Mouse (Mus musculus) CH12.LX (cell line): Measurements from ENCODE around the gene Alk. TPM values are rescaled to one million over a fixed set of nuclear protein-coding genes. Genes with fewer than 3 reads are reported as not detected.

Source experiments
- DNase-seq: peaks from one replicate; pipeline ENCODE4 v3.0.0-alpha.2; 2013; ENCODE audit errors: extremely low read depth
- H3K27ac ChIP-seq: 2 replicates; pipeline ENCODE4 v1.5.1; 2012; ENCODE audit warnings: low read depth, mild to moderate bottlenecking, control low read depth, moderate library complexity; ENCODE audit not compliant: insufficient read depth
- H3K27me3 ChIP-seq: replicated peaks from 2 replicates; pipeline ENCODE3; 2012; ENCODE audit warnings: inconsistent platforms
- H3K36me3 ChIP-seq, 2 experiments: replicated peaks in 1 of 2; 2 replicates each; pipeline versions ENCODE3 to v1.6.1; 2012; ENCODE audit warnings: inconsistent platforms in 1 of 2, low read length in 1 of 2, mild to moderate bottlenecking in 1 of 2, mixed read lengths in 1 of 2, moderate library complexity in 1 of 2; ENCODE audit not compliant: control insufficient read depth in 1 of 2, insufficient read depth in 1 of 2
- H3K4me1 ChIP-seq, 2 experiments: 2 replicates each; pipeline ENCODE4 v1.6.1; 2012; ENCODE audit warnings: inconsistent platforms in 1 of 2, moderate library complexity in 1 of 2; ENCODE audit not compliant: insufficient read depth in 2 of 2, control insufficient read depth in 1 of 2
- H3K4me2 ChIP-seq: 2 replicates; pipeline ENCODE4 v1.6.1; 2012; ENCODE audit warnings: low read depth, mild to moderate bottlenecking, control low read depth; ENCODE audit not compliant: poor library complexity, insufficient read depth, severe bottlenecking
- H3K4me3 ChIP-seq, 3 experiments: fragments of 150-350 bp in 1 of 3; sonication (generic) in 1 of 3; replicated peaks in 1 of 3; 2 replicates each; pipeline versions ENCODE3 to v1.5.1; 2011 to 2012; ENCODE audit warnings: low read depth in 2 of 3, low read length in 2 of 3, mild to moderate bottlenecking in 2 of 3, moderate library complexity in 2 of 3, control low read depth in 1 of 3, improper control_type of control experiment in 1 of 3, inconsistent platforms in 1 of 3, mixed read lengths in 1 of 3; ENCODE audit not compliant: poor library complexity in 1 of 3
- H3K79me2 ChIP-seq: replicated peaks from 2 replicates; pipeline ENCODE4 v1.6.1; 2012; ENCODE audit warnings: mild to moderate bottlenecking, moderate library complexity; ENCODE audit not compliant: control insufficient read depth, poor library complexity, insufficient read depth, severe bottlenecking; ENCODE audit errors: extremely low read depth
- H3K9ac ChIP-seq: 2 replicates; pipeline ENCODE4 v1.6.1; 2012; ENCODE audit warnings: low read depth, mild to moderate bottlenecking, control low read depth, moderate library complexity; ENCODE audit not compliant: insufficient read depth
- H3K9me3 ChIP-seq: replicated peaks from 2 replicates; pipeline ENCODE3; 2012; ENCODE audit warnings: low read length, inconsistent platforms, mixed read lengths
- CHD1 ChIP-seq: IDR thresholded peaks from 2 replicates; pipeline ENCODE4 v1.6.1; 2012; ENCODE audit warnings: low read depth, low read length, improper control_type of control experiment, inconsistent platforms
- CHD2 ChIP-seq: IDR thresholded peaks from 2 replicates; pipeline ENCODE4 v1.6.1; 2011; ENCODE audit warnings: low read length, improper control_type of control experiment
- CTCF ChIP-seq, 2 experiments: IDR thresholded peaks in 1 of 2; conservative IDR thresholded peaks in 1 of 2; 2 replicates each; pipeline ENCODE4 v1.5.1; 2011 to 2012; ENCODE audit warnings: low read depth in 2 of 2, low read length in 2 of 2, improper control_type of control experiment in 1 of 2, inconsistent platforms in 1 of 2, mild to moderate bottlenecking in 1 of 2, moderate library complexity in 1 of 2
- EP300 ChIP-seq: IDR thresholded peaks from 2 replicates; pipeline ENCODE4 v1.6.1; 2011; ENCODE audit warnings: low read length, improper control_type of control experiment
- ETS1 ChIP-seq: conservative IDR thresholded peaks from 2 replicates; pipeline ENCODE4 v1.6.1; 2012; ENCODE audit warnings: low read depth, mild to moderate bottlenecking, inconsistent platforms, low read length, improper control_type of control experiment, moderate library complexity
- GABPA ChIP-seq: IDR thresholded peaks from 2 replicates; pipeline ENCODE4 v1.6.1; 2012; ENCODE audit warnings: low read depth, low read length, improper control_type of control experiment, inconsistent platforms; ENCODE audit not compliant: insufficient replicate concordance
- HCFC1 ChIP-seq: IDR thresholded peaks from 2 replicates; pipeline ENCODE4 v1.6.1; 2012; ENCODE audit warnings: low read depth, mild to moderate bottlenecking, inconsistent platforms, low read length, improper control_type of control experiment
- JUND ChIP-seq: conservative IDR thresholded peaks from 2 replicates; pipeline ENCODE4 v1.6.1; 2011; ENCODE audit warnings: low read depth, low read length, improper control_type of control experiment
- KAT2A ChIP-seq: IDR thresholded peaks from 2 replicates; pipeline ENCODE4 v1.6.1; 2012; ENCODE audit warnings: low read length, improper control_type of control experiment, inconsistent platforms; ENCODE audit not compliant: insufficient replicate concordance
- MAFK ChIP-seq: IDR thresholded peaks from 2 replicates; pipeline ENCODE4 v1.6.1; 2011; ENCODE audit warnings: low read length, improper control_type of control experiment; ENCODE audit not compliant: insufficient replicate concordance
- MAX ChIP-seq: IDR thresholded peaks from 2 replicates; pipeline ENCODE4 v1.6.1; 2011; ENCODE audit warnings: low read length, improper control_type of control experiment
- MAZ ChIP-seq: IDR thresholded peaks from 2 replicates; pipeline ENCODE4 v1.6.1; 2012; ENCODE audit warnings: low read depth, mild to moderate bottlenecking, inconsistent platforms, low read length, improper control_type of control experiment, moderate library complexity
- MEF2A ChIP-seq: IDR thresholded peaks from 2 replicates; pipeline ENCODE4 v1.6.1; 2014; ENCODE audit warnings: low read depth, mild to moderate bottlenecking, inconsistent platforms, low read length, improper control_type of control experiment, borderline replicate concordance
- MXI1 ChIP-seq: IDR thresholded peaks from 2 replicates; pipeline ENCODE4 v1.6.1; 2011; ENCODE audit warnings: mild to moderate bottlenecking, low read depth, low read length, improper control_type of control experiment
- MYC ChIP-seq: IDR thresholded peaks from 2 replicates; pipeline ENCODE4 v1.6.1; 2011; ENCODE audit warnings: low read depth, mild to moderate bottlenecking, improper control_type of control experiment, low read length
- POLR2A ChIP-seq: IDR thresholded peaks from 2 replicates; pipeline ENCODE4 v1.6.1; 2011; ENCODE audit warnings: low read depth, mild to moderate bottlenecking, improper control_type of control experiment, low read length
- POLR2AphosphoS2 ChIP-seq: IDR thresholded peaks from 2 replicates; pipeline ENCODE4 v1.6.1; 2011; ENCODE audit warnings: low read depth, low read length, improper control_type of control experiment
- RAD21 ChIP-seq: IDR thresholded peaks from 2 replicates; pipeline ENCODE4 v1.6.1; 2011; ENCODE audit warnings: low read depth, mild to moderate bottlenecking, low read length, improper control_type of control experiment, moderate library complexity
- RCOR1 ChIP-seq: conservative IDR thresholded peaks from 2 replicates; pipeline ENCODE4 v1.6.1; 2012; ENCODE audit warnings: low read depth, mild to moderate bottlenecking, inconsistent platforms, low read length, improper control_type of control experiment
- TCF12 ChIP-seq: IDR thresholded peaks from 2 replicates; pipeline ENCODE4 v1.6.1; 2014; ENCODE audit warnings: low read depth, mild to moderate bottlenecking, inconsistent platforms, low read length, improper control_type of control experiment
- ZMIZ1 ChIP-seq: IDR thresholded peaks from 2 replicates; pipeline ENCODE4 v1.6.1; 2012; ENCODE audit warnings: low read depth, mild to moderate bottlenecking, inconsistent platforms, low read length, improper control_type of control experiment
- ZNF384 ChIP-seq: IDR thresholded peaks from 2 replicates; pipeline ENCODE4 v1.6.1; 2012; ENCODE audit warnings: low read depth, low read length, improper control_type of control experiment, inconsistent platforms
- dilution Hi-C: fragments of 300-500 bp; cut with MboI; formaldehyde crosslinking; loops from 2 replicates; pipeline ENCODE4 v1.14.3; 2020; ENCODE audit warnings: low sequenced_read_pairs; ENCODE audit not compliant: extremely low pct_unique_long_range_greater_than_20kb, extremely low pct_ligation_motif_present
- in situ Hi-C: fragments of 300-500 bp; cut with MboI; formaldehyde crosslinking; loops from 3 replicates; pipeline ENCODE4 v1.14.3; 2019; ENCODE audit warnings: low sequenced_read_pairs, low pct_ligation_motif_present, low pct_unique_long_range_greater_than_20kb, mixed read lengths
- polyA plus RNA-seq: library from polyadenylated mRNA; unstranded; fragments of >175 nt; gene quantifications from 2 replicates; pipeline ENCODE4 v1.2.1, GENCODE M21; 2012; ENCODE audit warnings: low read depth; ENCODE audit not compliant: insufficient read length
- total RNA-seq, 2 experiments: library from RNA; depleted of rRNA; stranded (reverse); fragments of 300-350 nt in 1 of 2; fragments of >200 nt in 1 of 2; gene quantifications; 2 replicates each; pipeline ENCODE4 v1.2.3; 2012 to 2014

Gene Alk
- total and polyA plus RNA-seq, 3 experiments, result 0.38 to 0.63 (median 0.44) TPM

DNA sequence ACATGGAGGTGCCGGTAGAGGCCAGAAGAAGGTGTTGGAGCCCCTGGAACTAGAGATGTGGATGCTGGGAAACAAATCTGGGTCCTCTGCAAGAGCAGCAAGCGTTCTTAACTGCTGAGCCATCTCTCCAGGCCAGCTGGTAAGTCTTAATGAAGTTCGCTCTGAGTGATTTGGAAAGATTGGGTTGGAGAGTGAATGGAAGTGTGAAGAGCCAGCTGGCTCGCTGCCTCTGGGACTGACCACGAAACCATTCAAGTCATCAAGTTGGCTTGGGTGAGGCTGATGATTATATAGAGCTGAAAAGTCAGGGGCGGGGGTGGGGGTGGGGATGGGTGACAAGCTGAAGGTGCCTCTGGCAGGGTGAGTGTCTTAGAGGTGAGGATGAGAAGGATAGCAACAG, 599.1 kb downstream of the Alk start:
- Histone ChIP-seq H3K4me1 (no peaks in the 10 kb centered on the region), H3K27ac (no peak overlapping the region), H3K9ac (no peak overlapping the region), H3K4me2 (no peak overlapping the region), H3K9me3 (no peaks in the 10 kb centered on the region), H3K27me3 (no peaks in the 10 kb centered on the region), H3K4me3 (no peak overlapping the region), H3K36me3 (no peaks in the 10 kb centered on the region), H3K79me2 (no peaks in the 10 kb centered on the region)
- TF ChIP-seq ZNF384 (no peak), JUND (no peak), MAFK (no peak), MXI1 (no peak), CHD1 (no peak), POLR2AphosphoS2 (no peak), TCF12 (no peak), POLR2A (no peak), RAD21 (no peak), KAT2A (no peak)
- in situ Hi-C loops, result no loop called here
- no peak for DNase-seq
- dilution Hi-C loops, result no loop called here

DNA sequence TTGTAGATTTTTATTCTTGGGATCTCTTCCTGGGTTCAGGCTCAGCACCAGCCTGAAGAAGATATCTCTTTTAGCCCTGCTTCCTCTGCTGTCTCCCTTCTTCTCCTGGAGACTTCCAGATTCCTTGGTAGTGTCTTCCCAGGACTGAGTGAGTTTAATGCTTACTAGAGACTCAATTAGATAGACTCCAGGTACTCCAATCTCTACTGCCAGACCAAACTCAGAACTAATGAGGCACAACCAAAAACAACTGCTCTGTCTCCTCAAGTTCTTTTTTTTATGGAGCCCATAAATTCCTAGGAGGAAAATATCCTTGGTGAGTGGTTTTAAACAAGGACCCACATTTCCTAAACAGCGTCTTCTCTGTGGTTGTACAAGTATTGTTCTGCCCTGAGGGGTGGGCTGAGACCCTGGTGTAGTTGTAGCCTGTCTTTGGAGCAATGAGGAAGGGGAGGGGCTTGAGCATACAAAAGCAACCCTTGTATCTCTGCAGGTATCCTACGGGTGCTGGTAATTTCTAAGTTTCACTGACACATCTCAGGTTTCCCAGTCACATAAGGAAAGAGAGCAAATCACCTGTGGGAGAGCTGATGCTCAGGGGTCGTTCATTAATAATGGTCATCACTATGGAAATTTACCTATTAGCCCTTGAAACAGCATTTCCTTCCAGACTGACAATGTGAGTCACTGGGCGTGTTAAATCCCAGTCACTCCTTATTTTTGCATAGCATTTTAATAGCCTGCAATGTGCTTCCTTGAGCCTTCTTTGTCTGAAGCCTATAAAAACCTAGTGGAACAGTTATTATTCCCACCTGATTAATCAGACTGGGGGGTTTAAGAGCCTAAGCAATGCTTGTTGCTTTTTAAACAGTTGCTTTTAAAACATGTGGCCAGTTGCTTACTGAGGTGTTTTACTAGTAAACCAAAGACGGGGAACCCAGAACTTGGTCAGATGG, 604.6 kb downstream of the Alk start:
- Histone ChIP-seq H3K4me3 (no peak overlapping the region), H3K27ac (no peak overlapping the region), H3K9ac (no peak overlapping the region), H3K79me2 (no peaks in the 10 kb centered on the region), H3K4me2 (no peak overlapping the region), H3K4me1 (no peaks in the 10 kb centered on the region), H3K9me3 (no peaks in the 10 kb centered on the region), H3K36me3 (no peaks in the 10 kb centered on the region), H3K27me3 (no peaks in the 10 kb centered on the region)
- no peak for DNase-seq
- dilution Hi-C loops, result no loop called here
- TF ChIP-seq KAT2A (no peak), MAZ (no peak), MEF2A (no peak), ETS1 (no peak), GABPA (no peak), CTCF (conservative IDR thresholded peaks at IDR 0.05 in 1 of 2, IDR thresholded peaks at IDR 0.05 in 1 of 2; ENCODE audit: low read depth in 2 of 2, low read length in 2 of 2) (no peak), RAD21 (no peak), CHD2 (no peak), HCFC1 (no peak), TCF12 (no peak), MAX (no peak), ZMIZ1 (no peak), ZNF384 (no peak), RCOR1 (no peak), CHD1 (no peak), MXI1 (no peak), EP300 (no peak), MYC (no peak)
- TF ChIP-seq, all 38 proteins: peak for 0
- in situ Hi-C loops, result no loop called here
